Mouse (Mus musculus): Measurements from ENCODE around the gene Map3k5. TPM values are rescaled to one million over a fixed set of nuclear protein-coding genes. Genes with fewer than 3 reads are reported as not detected.
"Not testable (repeated sequence)": the region's sequence is repeated elsewhere in the genome, so short reads cannot be mapped to it uniquely, and the experiment has no call there.

Map3k5 gene
- polyA plus RNA-seq, 1 experiment from 2014 or later: 1.6 TPM

- 65% methylated on average over 2 of the region's 2 CpGs for WGBS
- H3K27me3 ChIP-seq (ENCODE audit: control insufficient read depth, insufficient read depth, low read length): no peaks in the 10 kb centered on the region
These were observed 10.0 kb upstream of the Map3k5 start for GRCm38 (mm10) chr10:19924256-19924655.

DNA sequence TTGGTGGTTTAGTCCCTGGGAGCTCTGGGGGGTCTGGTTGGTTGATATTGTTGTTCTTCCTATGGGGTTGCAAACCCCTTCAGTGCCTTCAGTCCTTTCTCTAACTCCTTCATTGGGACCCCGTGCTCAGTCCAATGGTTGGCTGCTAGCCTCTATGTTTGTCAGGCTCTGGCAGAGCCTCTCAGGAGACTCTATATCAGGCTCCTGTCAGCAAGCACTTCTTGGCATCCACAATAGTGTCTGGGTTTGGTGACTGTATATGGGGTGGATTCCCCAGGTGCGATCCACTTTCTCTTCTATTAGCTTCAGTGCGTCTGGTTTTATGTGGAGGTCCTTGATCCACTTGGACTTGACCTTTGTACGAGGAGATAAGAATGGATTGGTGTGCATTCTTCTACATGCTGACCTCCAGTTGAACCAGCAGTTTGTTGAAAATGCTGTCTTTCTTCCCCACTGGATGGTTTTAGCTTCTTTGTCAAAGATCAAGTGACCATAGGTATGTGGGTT, 7.8 kb upstream of the Map3k5 start:
- DNase-seq (ENCODE audit: low spot score): not testable (repeated sequence)

More at GRCm38 (mm10) chr10:19924256-19924655, 10.0 kb upstream of the Map3k5 start:
- no peak overlapping the region for H3K4me2 ChIP-seq (ENCODE audit: low read depth, low read length)
- no peak overlapping the region for H3K4me3 ChIP-seq (ENCODE audit: low read depth, low read length)
- ATAC-seq (replicated peaks; ENCODE audit: insufficient number of reproducible peaks, low FRiP score, low TSS enrichment, low read depth): no peak
- H3K4me1 ChIP-seq (ENCODE audit: control insufficient read depth, insufficient read depth, low read length): no peaks in the 10 kb centered on the region
- no peaks in the 10 kb centered on the region for H3K36me3 ChIP-seq (replicated peaks; ENCODE audit: control insufficient read depth, insufficient read depth, low read depth, low read length)
- no peak overlapping the region for H3K27ac ChIP-seq (replicated peaks; ENCODE audit: low read depth, low read length)
- no peaks in the 10 kb centered on the region for H3K9me3 ChIP-seq (replicated peaks; ENCODE audit: control insufficient read depth, low read length)
- DNase-seq (ENCODE audit: low spot score): no peak
- H3K9ac ChIP-seq (replicated peaks; ENCODE audit: low read length): no peak overlapping the region

DNA sequence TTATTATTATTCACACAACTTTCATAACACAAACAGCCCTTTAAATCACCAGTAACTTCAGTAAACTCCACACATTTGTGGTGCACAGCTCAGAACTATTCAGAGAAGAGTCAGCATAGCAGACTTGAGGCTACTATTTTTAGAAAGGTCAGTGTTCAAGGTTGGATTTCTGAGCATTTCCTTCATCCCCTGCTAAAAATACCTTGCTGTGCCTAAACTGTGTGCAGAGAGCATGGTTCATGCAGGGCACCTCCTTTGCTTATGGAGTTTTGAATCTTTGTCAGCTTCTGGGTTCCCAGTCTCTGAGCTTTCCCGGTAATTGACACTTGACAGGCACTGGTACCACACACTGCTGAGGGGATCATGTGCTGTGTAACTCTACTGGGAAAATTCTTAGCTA, 6.1 kb upstream of the Map3k5 start:
- 50% methylated on average over 1 of the region's 1 CpGs for WGBS
- H3K27me3 ChIP-seq (ENCODE audit: control insufficient read depth, insufficient read depth, low read length): peaks cover 3% of the 10 kb centered on the region; the same call in 1 of the 2 replicates
- H3K4me3 ChIP-seq (ENCODE audit: low read depth, low read length): no peak overlapping the region
- H3K9ac ChIP-seq (replicated peaks; ENCODE audit: low read length): no peak overlapping the region
- DNase-seq (ENCODE audit: low spot score) (no peak), ATAC-seq (replicated peaks; ENCODE audit: insufficient number of reproducible peaks, low FRiP score, low TSS enrichment, low read depth) (no peak)
- no peaks in the 10 kb centered on the region for H3K4me1 ChIP-seq (ENCODE audit: control insufficient read depth, insufficient read depth, low read length)
- H3K4me2 ChIP-seq (ENCODE audit: low read depth, low read length): no peak overlapping the region
- H3K9me3 ChIP-seq (replicated peaks; ENCODE audit: control insufficient read depth, low read length): no peaks in the 10 kb centered on the region
- no peaks in the 10 kb centered on the region for H3K36me3 ChIP-seq (replicated peaks; ENCODE audit: control insufficient read depth, insufficient read depth, low read depth, low read length)
- no peak overlapping the region for H3K27ac ChIP-seq (replicated peaks; ENCODE audit: low read depth, low read length)

More for the DNA sequence above, 7.8 kb upstream of the Map3k5 start:
- H3K27me3 ChIP-seq (ENCODE audit: control insufficient read depth, insufficient read depth, low read length); H3K36me3 ChIP-seq (replicated peaks; ENCODE audit: control insufficient read depth, insufficient read depth, low read depth, low read length); H3K4me1 ChIP-seq (ENCODE audit: control insufficient read depth, insufficient read depth, low read length); ATAC-seq (replicated peaks; ENCODE audit: insufficient number of reproducible peaks, low FRiP score, low TSS enrichment, low read depth); H3K27ac ChIP-seq (replicated peaks; ENCODE audit: low read depth, low read length); H3K4me3 ChIP-seq (ENCODE audit: low read depth, low read length); H3K9ac ChIP-seq (replicated peaks; ENCODE audit: low read length); H3K4me2 ChIP-seq (ENCODE audit: low read depth, low read length); H3K9me3 ChIP-seq (replicated peaks; ENCODE audit: control insufficient read depth, low read length): not testable (repeated sequence)
- 92% methylated on average over 4 of the region's 4 CpGs for WGBS

- DNase-seq (ENCODE audit: low spot score) (peak; percentile 67), ATAC-seq (replicated peaks; ENCODE audit: insufficient number of reproducible peaks, low FRiP score, low TSS enrichment, low read depth) (no peak)
- 27% methylated on average over 3 of the region's 3 CpGs for WGBS
- H3K9me3 ChIP-seq (replicated peaks; ENCODE audit: control insufficient read depth, low read length): no peaks in the 10 kb centered on the region
- H3K4me3 ChIP-seq (ENCODE audit: low read depth, low read length): no peak overlapping the region; the same call in 1 of the 2 replicates
- peaks cover 3% of the 10 kb centered on the region; the same call in 1 of the 2 replicates for H3K27me3 ChIP-seq (ENCODE audit: control insufficient read depth, insufficient read depth, low read length)
- H3K4me1 ChIP-seq (ENCODE audit: control insufficient read depth, insufficient read depth, low read length): peaks cover 3% of the 10 kb centered on the region; the same call in 1 of the 2 replicates
- H3K4me2 ChIP-seq (ENCODE audit: low read depth, low read length): no peak overlapping the region
- no peaks in the 10 kb centered on the region for H3K36me3 ChIP-seq (replicated peaks; ENCODE audit: control insufficient read depth, insufficient read depth, low read depth, low read length)
- no peak overlapping the region for H3K9ac ChIP-seq (replicated peaks; ENCODE audit: low read length)
- no peak overlapping the region for H3K27ac ChIP-seq (replicated peaks; ENCODE audit: low read depth, low read length)
These were observed 1.3 kb upstream of the Map3k5 start for GRCm38 (mm10) chr10:19932986-19933385.

- Histone ChIP-seq H3K4me1 (ENCODE audit: control insufficient read depth, insufficient read depth, low read length) (peaks cover 3% of the 10 kb centered on the region; the same call in 1 of the 2 replicates), H3K9ac (replicated peaks; ENCODE audit: low read length) (peak overlapping the region; percentile 72), H3K36me3 (replicated peaks; ENCODE audit: control insufficient read depth, insufficient read depth, low read depth, low read length) (no peaks in the 10 kb centered on the region), H3K9me3 (replicated peaks; ENCODE audit: control insufficient read depth, low read length) (no peaks in the 10 kb centered on the region), H3K27me3 (ENCODE audit: control insufficient read depth, insufficient read depth, low read length) (peaks cover 3% of the 10 kb centered on the region; the same call in 1 of the 2 replicates), H3K27ac (replicated peaks; ENCODE audit: low read depth, low read length) (peak overlapping the region; percentile 70), H3K4me2 (ENCODE audit: low read depth, low read length) (peak overlapping the region; percentile 84), H3K4me3 (ENCODE audit: low read depth, low read length) (peak overlapping the region; percentile 61)
- peak; percentile 81 for ATAC-seq (replicated peaks; ENCODE audit: insufficient number of reproducible peaks, low FRiP score, low TSS enrichment, low read depth)
- WGBS: under 1% methylated on average over 78 of the region's 97 CpGs
- DNase-seq (ENCODE audit: low spot score): peak; percentile 73
These were observed 525 bp upstream of the Map3k5 start for GRCm38 (mm10) chr10:19933511-19934383.

DNA sequence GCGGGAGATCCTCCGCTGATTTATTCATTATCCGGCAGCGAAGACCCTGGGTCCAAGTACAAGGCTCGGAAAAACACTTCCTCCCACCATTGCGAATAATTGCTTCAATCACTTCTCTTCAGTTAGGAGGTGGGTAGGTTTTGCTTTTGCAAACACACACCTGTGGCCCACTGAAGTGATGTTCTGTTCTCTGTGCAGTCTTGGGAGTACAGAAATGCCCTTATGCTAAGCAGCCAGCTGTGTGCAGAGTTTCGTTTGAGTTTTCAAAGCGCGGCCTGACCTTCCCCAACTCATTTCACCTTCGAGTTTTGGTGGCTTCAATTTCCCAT, 987 bp downstream of the Map3k5 start:
- no peak overlapping the region; the same call in 1 of the 2 replicates for H3K9ac ChIP-seq (replicated peaks; ENCODE audit: low read length)
- no peaks in the 10 kb centered on the region for H3K36me3 ChIP-seq (replicated peaks; ENCODE audit: control insufficient read depth, insufficient read depth, low read depth, low read length)
- H3K4me1 ChIP-seq (ENCODE audit: control insufficient read depth, insufficient read depth, low read length): peaks cover 3% of the 10 kb centered on the region; the same call in 1 of the 2 replicates
- ATAC-seq (replicated peaks; ENCODE audit: insufficient number of reproducible peaks, low FRiP score, low TSS enrichment, low read depth): no peak
- DNase-seq (ENCODE audit: low spot score): peak; percentile 19
- no peaks in the 10 kb centered on the region for H3K9me3 ChIP-seq (replicated peaks; ENCODE audit: control insufficient read depth, low read length)
- H3K27ac ChIP-seq (replicated peaks; ENCODE audit: low read depth, low read length): no peak overlapping the region
- peak overlapping the region; percentile 84 for H3K4me2 ChIP-seq (ENCODE audit: low read depth, low read length)
- peak overlapping the region; percentile 61 for H3K4me3 ChIP-seq (ENCODE audit: low read depth, low read length)
- WGBS: 3% methylated on average over 10 of the region's 10 CpGs
- peaks cover 3% of the 10 kb centered on the region; the same call in 1 of the 2 replicates for H3K27me3 ChIP-seq (ENCODE audit: control insufficient read depth, insufficient read depth, low read length)

DNA sequence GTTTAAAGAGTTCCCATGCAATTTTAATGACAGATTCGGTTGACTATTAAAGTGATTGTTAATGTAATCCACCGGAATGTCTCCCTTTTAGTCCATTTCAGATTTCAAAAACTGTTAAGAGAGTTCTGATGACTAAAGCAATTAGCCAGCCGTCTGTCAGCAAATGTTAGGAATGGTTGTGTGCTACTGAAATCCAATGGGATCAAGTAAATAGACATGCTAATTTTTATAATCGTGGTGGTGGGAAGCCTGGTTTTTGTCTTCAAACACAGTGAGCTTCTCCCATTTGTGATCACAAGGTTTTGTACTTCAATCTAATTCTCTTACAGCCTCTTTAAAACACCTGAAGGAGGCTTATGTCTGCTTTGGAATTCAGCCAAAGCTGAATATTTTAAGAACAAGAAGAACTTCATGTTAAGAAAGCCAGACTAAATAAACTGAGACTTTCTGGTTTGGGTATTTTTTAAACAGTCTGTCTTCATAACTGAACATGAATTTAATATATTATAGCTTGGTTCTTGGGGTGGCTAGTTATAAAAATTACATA, 1.6 kb downstream of the Map3k5 start:
- Histone ChIP-seq H3K36me3 (replicated peaks; ENCODE audit: control insufficient read depth, insufficient read depth, low read depth, low read length) (no peaks in the 10 kb centered on the region), H3K27ac (replicated peaks; ENCODE audit: low read depth, low read length) (no peak overlapping the region), H3K27me3 (ENCODE audit: control insufficient read depth, insufficient read depth, low read length) (peaks cover 3% of the 10 kb centered on the region; the same call in 1 of the 2 replicates), H3K4me2 (ENCODE audit: low read depth, low read length) (no peak overlapping the region), H3K4me3 (ENCODE audit: low read depth, low read length) (no peak overlapping the region), H3K4me1 (ENCODE audit: control insufficient read depth, insufficient read depth, low read length) (peaks cover 3% of the 10 kb centered on the region; the same call in 1 of the 2 replicates), H3K9me3 (replicated peaks; ENCODE audit: control insufficient read depth, low read length) (no peaks in the 10 kb centered on the region), H3K9ac (replicated peaks; ENCODE audit: low read length) (no peak overlapping the region)
- DNase-seq (ENCODE audit: low spot score): no peak
- ATAC-seq (replicated peaks; ENCODE audit: insufficient number of reproducible peaks, low FRiP score, low TSS enrichment, low read depth): no peak
- 52% methylated on average over 4 of the region's 4 CpGs for WGBS

All from embryonic facial prominence, embryonic 11.5 days (tissue).